Mouse (Mus musculus) cerebellum, postnatal 14 days (tissue): ENCODE results near the gene Lrrn2.
"Not testable (repeated sequence)": the region's sequence is repeated elsewhere in the genome, so short reads cannot be mapped to it uniquely, and the experiment has no call there.

Experiments
- DNase-seq, 2 experiments: peaks; one replicate each; pipeline ENCODE4 v3.0.0; 2021; ENCODE audit warnings: mixed read lengths in 2 of 2

Lrrn2 gene

GRCm38 (mm10) chr1:132932421-132932820 lies 52.3 kb downstream of the Lrrn2 start:
- peak; percentile 94 to 96 for DNase-seq

- peak; percentile 72 to 86 for DNase-seq
Measured at GRCm38 (mm10) chr1:132934856-132935255, 54.8 kb downstream of the Lrrn2 start.

DNA sequence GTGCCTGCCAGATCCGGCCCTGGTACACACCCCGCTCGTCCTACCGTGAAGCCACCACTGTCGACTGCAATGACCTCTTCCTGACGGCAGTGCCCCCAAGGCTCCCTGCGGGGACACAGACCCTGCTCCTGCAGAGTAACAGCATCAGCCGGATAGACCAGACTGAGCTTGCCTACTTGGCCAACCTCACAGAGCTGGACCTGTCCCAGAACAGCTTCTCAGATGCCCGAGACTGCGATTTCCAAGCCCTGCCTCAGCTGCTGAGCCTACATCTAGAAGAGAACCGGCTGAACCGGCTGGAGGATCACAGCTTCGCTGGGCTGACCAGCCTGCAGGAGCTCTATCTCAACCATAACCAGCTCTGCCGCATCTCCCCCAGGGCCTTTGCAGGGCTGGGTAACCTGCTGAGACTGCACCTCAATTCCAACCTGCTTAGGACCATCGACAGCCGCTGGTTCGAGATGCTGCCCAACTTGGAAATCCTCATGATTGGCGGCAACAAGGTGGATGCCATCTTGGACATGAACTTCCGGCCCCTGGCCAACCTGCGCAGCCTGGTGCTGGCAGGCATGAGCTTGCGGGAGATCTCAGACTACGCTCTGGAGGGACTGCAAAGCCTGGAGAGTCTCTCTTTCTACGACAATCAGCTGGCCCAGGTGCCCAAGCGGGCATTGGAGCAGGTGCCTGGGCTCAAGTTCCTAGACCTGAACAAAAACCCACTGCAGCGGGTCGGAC lies 57.4 kb downstream of the Lrrn2 start:
- peak; percentile 61 to 64 for DNase-seq

- peak; percentile 90 to 95 for DNase-seq
Measured at GRCm38 (mm10) chr1:132938975-132939374, 58.9 kb downstream of the Lrrn2 start.

DNA sequence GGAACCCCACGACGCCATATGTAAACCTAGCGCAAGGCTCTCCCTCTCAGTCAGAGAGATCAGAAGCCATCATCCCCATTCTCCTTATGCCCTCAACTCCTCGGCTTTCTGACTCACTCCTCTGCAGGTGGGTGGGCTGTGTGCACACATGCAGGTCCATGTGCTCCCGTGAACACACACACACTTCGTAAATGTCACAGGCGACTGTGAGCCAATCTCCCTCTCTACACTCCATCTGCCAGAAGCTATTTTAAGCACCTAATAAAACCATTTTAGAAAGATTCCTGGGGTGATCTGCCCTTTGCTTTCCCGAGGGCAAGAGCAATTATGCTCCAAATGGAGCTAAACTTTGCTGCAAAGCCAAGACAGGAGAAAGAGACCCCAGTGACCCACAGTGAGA lies 65.8 kb downstream of the Lrrn2 start:
- peak; percentile 65 to 68 for DNase-seq

GRCm38 (mm10) chr1:132947811-132948210 lies 67.7 kb downstream of the Lrrn2 start:
- no peak for DNase-seq

DNA sequence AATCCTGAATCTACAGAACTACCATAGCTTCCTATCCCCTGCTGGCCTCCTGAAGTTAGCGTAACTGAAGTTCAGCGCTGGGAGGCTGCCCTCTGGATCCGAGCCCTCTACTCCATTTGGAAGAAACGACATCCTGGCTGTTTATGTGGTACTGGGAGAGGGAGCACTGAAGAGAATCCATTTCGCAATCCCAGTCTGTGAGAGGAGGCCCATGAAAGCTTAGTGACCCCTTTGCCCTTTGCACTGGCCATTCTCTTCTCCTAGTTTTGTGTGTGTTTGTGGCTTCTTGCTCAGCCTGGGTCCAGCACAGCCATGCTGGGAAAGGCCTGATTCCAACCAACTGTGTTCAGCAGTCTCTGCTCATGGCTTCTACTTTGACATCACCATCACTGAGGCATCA lies 76.7 kb downstream of the Lrrn2 start:
- DNase-seq: no peak

DNA sequence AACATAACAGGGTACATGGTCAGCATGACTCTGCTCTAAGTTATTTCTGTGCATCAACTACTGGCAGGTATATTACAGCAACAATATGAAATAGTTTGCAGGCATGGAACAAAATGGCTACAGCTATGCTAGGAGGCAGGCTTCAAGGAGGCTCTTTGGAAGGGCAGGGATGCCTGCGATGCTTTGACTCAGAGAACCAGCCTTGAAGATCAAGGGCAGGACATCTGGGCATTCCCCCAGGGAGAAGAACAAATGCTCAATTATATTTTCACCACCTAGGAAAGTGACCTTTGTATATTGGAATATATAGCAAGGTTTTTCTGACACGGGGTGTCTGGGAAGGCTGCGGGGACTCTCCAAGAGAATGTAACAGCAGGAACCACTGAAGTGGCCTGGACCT lies 81.7 kb downstream of the Lrrn2 start:
- no peak for DNase-seq

GRCm38 (mm10) chr1:132964106-132964505 lies 84.0 kb downstream of the Lrrn2 start:
- DNase-seq: no peak

DNA sequence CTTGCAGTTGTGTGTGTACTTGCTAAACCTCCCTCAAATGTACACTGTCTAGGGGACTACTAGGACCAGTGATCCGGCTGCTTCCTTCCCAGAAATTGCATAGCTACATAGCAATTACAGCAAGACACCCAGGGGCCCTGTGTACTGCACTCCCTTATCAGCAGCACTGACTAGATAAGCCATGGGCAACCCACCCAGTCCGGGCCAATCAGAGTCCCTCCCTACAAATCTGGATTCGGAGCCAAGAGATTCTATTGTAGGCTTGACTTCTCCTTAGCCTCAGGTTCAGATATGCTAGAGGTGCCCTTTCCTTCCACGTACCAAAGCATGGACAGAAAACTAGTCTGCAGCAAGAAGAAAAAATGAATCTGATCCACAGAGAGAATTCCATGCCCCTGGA lies 84.6 kb downstream of the Lrrn2 start:
- DNase-seq: no peak

DNA sequence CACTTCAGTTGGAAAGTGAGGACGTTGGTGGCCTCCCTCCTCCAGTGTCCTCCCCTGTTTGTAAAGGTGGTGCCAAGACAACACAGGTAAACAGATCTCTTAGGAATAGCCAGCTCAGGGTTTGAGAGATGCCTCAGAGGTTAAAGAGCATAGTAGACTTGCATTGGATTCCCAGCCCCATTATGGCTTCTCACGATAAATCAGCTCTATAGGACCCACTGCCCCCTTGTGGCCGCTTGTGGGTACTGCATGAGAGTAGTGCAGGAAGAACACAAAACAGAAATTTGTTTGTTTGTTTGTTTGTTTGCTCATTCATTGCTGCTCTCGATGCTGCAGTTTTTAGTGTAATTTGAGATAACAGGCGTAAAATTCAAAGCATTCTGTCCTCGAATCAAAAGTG lies 88.6 kb downstream of the Lrrn2 start:
- DNase-seq: peak; percentile 76 to 86

- DNase-seq: no peak
Measured at GRCm38 (mm10) chr1:132977402-132977801, 97.3 kb downstream of the Lrrn2 start.

DNA sequence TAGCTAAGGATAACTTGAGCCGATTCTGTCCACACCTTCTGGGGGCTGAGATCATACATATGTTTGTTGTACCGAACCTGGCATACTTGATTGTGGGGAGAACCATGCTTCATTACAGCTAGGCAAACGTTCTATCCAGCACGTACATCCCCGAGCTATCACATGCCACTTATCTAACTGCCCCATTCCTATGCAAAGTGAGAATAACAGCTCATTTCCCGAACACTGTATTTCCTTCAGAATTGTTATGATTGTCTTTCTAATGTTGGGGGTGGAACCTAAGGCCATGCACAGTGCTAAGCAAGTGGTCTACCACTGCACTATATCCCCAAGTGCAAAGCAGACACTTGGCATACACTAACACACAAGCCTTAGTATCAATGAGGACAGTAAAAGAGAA lies 101.2 kb downstream of the Lrrn2 start:
- DNase-seq: no peak

- peak; percentile 89 to 91 for DNase-seq
Measured at GRCm38 (mm10) chr1:132982728-132983127, 102.7 kb downstream of the Lrrn2 start.

DNA sequence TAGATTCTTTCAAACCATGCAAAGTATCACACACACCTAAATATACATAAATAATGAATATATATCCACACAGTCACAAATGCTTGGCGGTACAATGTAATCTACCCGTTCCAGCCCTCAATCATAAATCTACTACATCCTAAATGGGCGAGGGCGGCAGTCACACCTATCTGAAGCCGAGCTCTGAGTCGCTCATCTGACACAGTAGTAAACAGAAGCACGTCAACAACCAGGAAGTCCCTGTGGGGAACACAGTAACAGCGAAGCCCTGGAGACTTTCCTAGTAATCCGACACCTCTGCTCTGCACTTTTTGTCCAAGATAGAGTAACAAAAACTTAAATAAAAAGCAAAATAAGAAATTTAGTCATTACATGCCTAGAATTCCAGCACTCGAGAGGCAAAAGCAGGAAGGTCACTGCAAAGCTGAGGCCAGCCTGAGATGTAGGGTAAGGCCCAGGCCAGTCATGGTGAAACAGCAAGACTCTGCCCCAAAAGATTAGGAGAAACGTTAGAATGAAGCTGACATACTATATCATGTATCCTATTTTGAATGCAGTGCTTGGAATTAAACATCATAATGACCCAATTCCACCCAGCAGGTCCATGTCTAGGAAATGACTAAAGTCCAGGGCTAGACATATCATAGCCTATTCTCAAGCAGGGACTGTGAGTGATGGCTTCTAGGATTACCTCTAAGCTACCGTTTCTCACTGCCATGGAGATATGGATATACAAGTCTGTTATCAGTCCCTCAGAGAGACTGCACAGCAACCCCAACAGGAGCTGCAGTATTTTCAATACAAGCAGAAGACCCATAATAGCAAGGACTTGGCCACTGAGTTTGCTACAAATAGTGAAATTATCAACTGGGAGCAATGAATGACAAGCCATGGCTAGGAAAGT lies 108.7 kb downstream of the Lrrn2 start:
- DNase-seq: not testable (repeated sequence)
